Mouse (Mus musculus) mouse embryonic stem cell (cell line): ENCODE data around the gene Tamm41.

Experiments used
- in situ Hi-C, 2 experiments: fragments of 300-500 bp; cut with MboI; formaldehyde crosslinking; loops; 1 replicate in 1 of 2; 3 replicates in 1 of 2; pipeline ENCODE4 v1.14.3; 2019 to 2020; ENCODE audit warnings: low sequenced_read_pairs in 2 of 2, low pct_unique_long_range_greater_than_20kb in 1 of 2, mixed read lengths in 1 of 2; ENCODE audit not compliant: unreplicated experiment in 1 of 2

The Tamm41 gene

DNA sequence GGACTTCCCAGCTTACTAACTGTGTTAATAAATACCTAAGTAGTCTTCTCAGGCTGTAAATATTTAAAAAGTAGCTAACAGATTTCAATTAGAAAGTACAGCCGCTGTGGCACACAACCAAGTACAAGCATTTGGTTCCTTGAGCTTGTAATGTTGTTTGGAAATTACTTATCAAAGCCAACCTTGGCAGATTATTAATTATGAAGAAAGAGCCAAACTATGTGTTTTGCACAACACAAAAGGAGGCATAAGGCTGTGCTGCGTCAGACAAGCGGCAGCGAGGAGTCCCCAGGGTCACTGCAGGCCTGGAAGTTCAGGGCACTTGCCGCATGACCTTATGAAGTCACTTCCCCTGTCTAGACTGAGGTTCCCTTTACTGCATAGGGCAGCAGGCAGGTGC, 4.2 kb downstream of the Tamm41 start:
- in situ Hi-C loops: no loop called here

DNA sequence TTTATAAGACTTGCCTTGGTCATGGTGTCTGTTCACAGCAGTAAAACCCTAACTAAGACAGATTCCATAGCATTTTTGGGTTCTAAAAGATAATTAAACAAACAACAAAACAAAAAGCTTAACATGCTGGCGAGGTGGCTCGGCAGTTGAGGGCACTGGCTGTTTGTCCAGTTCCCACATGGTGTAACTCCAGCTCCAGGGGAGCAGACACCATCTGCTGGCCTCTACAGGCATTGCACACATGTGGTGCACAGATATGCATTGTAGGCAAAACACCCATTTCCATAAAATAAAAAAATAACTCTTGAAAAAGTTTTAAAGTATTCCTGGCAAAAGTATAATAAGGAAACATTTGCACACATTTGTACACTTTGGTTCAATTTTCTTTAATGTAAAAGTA, 7.6 kb downstream of the Tamm41 start:
- in situ Hi-C loops: no loop called here

DNA sequence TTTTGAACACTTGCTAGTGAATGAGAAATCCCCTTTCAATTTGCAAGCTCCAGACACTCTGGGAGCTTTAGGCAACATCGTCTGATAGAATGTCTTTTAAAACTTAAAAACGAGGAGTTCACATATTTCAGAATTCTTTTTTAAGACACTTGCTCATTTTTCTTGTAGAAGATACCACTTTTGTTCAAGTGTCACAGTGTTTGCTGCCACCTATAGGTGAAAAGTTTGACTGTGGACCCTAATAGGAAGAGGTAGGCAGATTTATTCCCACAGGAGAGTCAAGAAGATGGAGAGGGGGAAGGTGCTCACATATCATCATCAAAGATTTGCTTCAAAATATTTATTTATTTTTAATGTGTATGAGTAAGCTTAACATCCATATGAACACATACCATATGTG, 8.4 kb downstream of the Tamm41 start:
- in situ Hi-C loops: loop anchor here in 1 of 2 experiments (10.0 kb wide), 1 partner anchor 104 kb away; no protein-coding TSS in a partner anchor

DNA sequence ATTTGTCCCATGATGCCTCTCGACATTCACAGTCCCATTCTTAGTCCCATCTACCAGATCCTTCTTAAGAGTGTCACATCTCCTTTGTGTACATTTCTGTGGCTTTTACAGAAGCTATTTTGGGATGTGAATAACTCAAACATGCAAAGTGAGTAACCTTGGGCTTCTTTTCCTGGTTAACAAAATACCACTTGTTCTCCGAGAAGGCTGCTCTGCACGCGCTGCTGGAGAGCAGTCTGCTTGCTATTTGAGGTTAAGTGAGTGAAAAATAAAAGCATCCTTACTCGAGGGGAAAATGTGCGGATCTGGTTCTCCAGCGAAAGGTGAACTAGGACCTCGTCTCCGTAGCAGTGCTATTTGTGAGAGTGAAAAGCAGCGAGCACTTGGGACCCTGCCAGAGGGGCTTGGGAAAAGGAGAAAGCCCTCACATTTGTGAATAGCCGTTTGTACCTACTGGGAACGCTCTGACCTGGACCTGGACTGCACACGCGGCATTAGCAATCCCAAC, 10.1 kb downstream of the Tamm41 start:
- in situ Hi-C loops: loop anchor here in 1 of 2 experiments (10.0 kb wide), 1 partner anchor 103 kb away; no protein-coding TSS in a partner anchor

DNA sequence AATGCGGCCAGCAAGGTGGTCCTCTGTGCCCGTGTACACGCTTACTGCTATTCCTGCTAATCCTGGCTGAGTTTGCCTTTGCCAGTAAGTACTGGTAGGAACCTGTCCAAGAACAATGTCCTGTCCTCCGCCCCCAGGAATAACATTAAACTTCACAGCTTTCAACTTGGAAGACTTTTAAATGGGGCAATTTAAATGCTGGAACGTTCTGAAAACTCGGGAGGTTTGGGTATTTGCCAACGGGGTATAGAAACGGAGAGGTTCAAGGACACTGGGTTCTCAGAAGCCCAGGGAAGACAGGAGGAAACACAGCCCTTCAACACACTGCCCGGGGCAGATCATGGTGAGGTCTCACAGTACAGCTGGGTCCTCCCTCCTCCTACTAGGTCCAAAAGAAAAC, 14.8 kb downstream of the Tamm41 start:
- in situ Hi-C loops: loop anchor here in 1 of 2 experiments (10.0 kb wide), 1 partner anchor 98 kb away; no protein-coding TSS in a partner anchor

DNA sequence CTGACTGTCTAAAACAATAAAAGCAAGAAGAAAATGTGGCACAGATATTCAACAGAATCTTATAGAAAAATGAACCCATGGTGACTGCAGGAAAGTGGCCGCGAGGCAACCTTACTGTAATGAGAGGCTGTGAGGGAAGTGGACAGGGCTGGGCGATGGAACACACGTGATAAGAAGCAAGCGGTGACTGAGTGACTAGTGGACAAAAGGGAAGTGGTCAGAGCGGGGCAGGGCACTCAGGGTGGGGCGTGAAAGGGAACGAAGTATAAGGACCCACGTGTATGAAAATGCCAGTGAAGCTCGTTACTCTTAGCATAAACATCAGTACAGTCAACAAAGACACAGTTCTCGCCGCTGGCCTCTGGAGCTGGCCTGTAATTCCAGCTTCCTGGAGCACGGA, 22.2 kb downstream of the Tamm41 start:
- in situ Hi-C loops: no loop called here

DNA sequence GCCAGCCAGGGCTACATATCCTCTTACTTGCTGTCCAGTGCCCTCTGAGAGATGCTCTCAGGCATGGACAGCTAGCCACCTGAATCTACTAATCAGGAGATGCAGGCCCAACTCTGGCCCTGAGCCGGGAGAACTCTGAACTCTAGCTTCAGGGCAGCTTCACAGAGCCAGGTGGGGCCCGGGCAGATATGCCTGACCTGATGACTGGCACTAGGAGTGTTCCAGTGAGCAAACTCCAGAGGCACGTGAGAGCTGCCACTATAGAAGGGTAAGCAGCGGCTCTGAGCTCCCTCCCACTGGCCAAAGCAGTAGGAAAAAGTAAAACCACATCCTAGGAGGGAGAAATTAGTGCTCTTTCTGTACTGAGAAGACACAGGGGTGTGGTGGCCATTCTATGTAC, 24.1 kb downstream of the Tamm41 start:
- in situ Hi-C loops: loop anchor here in 1 of 2 experiments (5.0 kb wide), 1 partner anchor 81 kb away; no protein-coding TSS in a partner anchor

DNA sequence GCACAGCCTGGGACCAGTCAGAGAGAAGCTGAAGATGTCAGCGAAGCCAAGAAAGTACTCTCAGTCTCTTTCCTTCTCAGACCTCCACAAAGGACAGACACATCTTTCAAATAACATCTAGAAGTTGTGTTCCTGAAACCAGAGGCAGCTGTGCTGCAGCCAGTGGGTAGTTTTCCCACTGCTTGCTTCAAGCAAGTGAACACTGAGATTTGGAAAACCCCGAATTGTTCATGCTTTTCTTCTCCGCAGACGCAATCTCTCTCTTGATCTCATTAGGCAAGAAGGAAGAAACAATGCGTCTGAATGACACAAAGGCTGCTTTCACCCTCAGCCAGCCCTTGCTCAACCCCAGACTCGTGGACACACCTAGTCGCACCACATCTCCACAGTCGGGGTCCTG, 25.9 kb downstream of the Tamm41 start:
- in situ Hi-C loops: loop anchor here in 1 of 2 experiments (5.0 kb wide), 1 partner anchor 79 kb away; no protein-coding TSS in a partner anchor

DNA sequence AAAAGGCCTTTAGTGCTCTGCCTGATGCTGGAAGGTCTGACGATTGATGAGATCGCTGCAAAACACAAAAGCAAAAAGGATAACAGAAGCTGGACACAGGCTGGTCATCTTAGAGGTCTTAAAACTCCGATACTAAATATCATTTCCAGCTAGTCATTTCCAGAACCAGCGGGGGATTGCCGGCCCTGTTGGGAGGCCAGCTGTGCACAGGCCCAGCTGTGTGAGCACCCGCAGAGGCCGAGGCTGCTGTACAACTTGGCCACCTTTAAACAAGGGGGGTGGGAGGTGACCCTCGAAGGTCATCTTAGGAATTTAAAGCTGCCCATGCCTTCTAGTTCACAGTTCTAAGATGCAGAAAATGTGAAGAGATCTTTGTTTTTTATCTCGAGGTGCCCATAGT, 26.9 kb downstream of the Tamm41 start:
- in situ Hi-C loops: loop anchor here in 1 of 2 experiments (5.0 kb wide), 1 partner anchor 79 kb away; no protein-coding TSS in a partner anchor

DNA sequence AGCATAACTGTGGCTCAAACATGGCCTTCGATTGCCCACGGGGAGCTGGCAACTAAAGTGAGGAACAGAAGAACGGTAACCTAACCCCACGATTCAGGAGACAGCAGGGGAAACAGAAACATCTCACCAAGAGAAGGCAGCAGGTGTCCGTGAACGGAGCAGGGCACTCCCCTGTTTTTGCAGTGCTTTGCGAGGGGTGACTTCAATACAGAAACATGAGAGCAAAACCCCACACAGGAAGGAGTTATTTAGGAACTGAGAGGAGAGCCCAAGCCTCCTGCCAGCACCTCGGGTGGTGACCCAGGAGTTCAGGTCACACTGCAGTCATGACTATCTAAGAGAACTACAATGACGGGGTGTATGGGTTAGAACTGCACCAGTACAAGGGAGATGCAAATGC, 27.4 kb downstream of the Tamm41 start:
- in situ Hi-C loops: loop anchor here in 1 of 2 experiments (5.0 kb wide), 1 partner anchor 78 kb away; no protein-coding TSS in a partner anchor

DNA sequence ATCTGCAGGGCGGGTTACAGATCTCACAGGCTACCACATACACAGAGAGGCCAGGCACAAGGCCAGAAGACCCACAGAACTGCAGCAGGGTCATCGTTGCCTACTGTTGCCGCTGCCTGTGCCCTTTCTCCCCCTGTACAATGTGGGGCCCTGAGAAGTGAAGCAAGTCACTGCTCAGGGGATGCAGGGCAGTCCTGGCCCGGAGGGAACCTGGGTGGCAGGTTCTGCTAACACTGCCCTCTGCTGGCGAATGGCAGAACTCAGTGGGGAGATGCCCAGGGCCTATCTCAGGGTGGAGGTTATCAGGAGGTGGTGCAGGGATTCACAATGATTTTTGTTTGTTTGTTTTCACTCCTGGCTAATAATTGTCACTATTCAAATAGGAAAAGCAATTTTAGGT, 29.9 kb downstream of the Tamm41 start:
- in situ Hi-C loops: no loop called here

DNA sequence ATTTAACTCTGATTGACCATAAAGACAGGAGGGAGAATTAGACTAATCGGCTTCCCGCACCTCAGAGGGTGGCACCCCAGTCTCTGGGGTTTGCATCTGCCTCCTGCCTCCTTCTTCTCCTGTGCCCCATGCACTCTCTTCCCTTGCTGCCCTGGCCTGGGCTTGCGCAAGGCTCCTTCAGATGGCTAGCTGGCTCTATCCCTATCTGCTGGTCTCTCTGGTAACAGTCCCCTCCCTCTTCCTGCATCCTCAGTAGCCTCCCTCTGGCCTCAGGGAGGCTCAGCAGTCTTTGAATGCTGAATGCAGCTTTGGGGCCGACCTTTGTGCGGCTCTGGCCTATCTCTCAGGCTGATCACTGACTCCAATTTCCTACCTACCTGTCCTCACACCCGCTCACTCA, 30.7 kb downstream of the Tamm41 start:
- in situ Hi-C loops: no loop called here

DNA sequence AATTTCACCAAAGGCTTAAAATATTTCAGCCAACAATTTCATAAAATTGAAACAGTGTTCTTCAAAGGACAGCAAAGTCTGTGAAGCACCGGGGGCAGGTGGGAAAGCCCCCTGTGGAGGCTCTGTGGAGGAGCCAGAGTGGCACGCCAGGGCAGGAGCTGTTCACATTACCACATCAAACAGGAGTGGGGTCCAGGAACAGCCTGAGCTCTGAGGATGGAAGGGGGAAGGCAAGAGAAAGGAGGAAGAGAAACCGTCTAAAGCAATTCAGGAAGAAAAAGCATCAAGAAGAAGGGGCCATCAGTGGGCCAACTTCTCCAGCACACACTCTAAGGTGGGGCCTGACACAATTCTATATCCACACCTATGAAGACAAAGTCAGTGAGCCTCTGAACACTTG, 31.6 kb downstream of the Tamm41 start:
- in situ Hi-C loops: no loop called here

DNA sequence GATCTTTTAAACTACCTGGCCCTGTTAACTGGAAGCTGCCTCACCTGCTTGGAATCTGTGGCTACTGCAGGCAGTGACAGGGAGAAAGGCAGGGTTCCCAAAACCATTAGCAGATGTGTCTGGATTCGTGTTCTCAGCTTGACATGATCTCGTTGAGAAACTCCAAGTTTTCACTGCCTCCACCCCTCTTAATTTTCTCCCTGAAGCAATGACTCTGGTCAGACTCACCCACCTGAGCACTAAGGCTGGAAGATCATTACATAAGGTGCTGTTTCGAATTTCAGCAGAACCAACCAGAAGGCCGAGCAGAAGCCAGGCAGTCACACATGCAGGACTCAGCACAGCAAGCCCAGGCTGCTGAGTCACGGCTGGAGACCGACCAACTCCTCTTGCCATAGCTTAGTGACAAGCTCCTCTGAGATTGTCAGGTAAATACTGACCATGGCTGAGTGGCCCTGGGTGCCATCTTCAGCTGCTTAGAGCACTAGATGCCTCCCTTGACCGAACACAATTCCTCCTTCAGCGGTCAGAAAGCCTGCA, 32.3 kb downstream of the Tamm41 start:
- in situ Hi-C loops: no loop called here

DNA sequence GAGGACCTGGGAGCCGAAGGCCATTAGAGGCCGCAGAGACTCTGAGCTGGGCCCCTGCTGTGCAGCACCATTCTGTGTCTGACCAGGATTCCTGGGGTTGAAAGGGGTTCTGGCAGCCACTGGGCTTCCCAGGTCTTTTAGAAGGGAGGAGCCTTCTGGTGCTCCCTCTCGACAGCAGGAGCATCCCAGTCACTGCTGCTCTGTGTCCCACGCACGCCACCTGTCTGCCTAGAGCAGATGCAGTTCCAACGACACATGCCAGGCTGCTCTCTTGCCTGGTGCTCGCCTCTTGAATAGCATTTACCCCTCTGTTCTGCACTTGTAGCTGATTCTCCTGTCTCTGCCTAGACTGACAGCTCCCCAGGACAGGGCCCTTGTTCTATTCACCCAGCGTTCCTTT, 33.0 kb downstream of the Tamm41 start:
- in situ Hi-C loops: no loop called here

DNA sequence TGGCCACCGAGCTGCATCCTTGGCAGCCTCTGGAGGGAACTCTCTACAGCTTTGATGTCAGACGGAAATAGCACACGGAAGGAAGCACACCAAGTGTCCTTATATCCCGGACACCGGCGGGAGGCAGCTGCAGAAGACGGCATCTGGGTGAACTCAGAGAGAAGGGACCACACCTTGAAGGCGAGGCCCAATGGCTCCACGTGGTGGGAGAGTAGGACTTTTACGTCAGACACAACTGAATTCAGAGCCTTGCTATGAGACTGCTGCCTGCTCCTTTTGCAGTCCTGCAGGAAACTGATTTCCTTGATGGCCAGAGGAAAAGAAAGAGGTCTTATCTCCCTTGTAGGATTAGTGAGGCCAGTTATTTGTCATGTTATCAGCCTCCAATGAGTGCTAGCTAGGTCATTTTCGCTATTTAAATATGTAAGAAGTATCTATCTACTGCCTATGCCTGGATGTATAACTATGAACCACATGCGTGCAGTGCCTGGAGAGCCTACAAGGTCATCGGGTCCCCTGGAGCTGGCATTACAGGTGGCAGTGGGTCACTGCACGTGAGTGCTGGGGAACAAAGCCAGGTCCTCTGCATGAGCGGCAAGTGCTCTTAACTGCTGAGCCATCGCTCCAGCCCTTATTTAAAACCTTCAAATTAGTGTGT, 39.2 kb downstream of the Tamm41 start:
- in situ Hi-C loops: no loop called here

DNA sequence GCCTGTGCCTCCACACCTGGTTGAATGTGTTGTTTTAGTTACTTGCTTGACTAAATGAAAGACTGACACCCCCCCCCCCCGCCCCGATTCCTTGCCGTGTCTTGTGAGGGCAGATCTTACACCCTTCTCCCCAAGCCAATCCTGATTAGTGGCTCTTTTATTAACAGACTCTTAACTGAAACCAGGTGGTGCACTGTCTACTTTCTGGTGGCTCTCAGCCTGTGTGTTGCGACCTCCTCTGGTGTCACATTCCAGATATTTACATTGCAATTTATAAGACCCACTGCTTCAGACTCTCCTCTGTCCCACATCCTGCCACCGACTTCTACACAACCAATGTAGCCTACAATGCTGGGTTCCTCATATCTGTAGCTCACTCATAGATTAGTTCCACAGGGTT, 40.2 kb downstream of the Tamm41 start:
- in situ Hi-C loops: no loop called here

DNA sequence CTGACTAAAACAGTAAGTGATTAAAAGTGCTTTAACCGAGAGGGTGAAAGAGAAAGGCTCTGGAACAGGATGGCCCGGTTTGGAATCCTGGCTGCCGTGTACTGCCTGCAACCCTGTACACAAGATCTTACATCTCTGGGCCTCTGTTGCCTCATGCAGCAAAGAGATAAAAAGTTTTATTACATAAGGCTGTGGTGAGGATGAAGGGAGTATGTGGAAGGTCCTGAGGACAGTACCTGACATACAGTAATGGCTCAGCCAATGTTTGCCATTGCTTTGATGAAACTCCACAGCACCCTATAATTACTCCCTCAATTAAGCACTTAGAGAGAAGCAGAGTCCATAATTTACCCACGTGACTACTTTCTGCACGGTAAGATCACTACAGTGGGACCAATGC, 40.8 kb downstream of the Tamm41 start:
- in situ Hi-C loops: no loop called here

DNA sequence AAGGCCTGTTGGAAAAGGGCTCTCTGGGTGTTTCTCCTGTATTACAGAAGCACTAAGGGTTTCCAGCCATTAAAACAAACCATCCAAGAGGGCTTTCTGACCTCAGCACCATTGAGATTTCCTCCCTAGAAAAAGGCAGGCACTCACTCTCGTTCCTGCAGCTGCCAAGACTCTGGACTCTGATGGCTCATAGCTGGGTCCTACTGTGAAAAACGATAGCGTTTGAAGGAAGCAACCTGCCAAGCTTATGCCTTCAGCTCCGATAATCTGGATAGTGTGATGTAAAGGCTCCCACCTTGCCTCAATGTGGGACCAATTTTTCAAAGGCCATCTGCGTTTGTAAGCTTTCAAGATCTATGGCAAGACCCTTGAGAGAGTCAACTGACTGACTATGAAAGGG, 43.6 kb downstream of the Tamm41 start:
- in situ Hi-C loops: no loop called here

DNA sequence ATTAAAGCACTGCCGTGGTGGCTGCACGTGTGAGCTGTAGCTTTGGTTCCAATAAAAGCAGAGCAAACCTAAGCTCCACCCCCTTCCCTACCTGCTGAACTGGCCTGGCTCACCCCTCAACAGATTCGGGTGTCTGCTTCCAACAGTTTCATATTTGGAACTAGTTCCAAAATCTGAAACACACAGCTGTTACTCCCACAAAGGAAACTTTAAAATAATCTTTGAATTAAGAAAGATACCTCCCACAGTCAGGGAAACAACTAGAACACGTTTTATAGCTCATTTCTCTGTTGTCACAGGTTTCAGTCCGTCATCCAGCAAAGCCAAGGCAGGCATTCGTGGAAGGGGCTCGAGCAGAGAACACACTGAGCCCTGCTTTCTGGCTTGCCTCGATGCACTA, 44.0 kb downstream of the Tamm41 start:
- in situ Hi-C loops: no loop called here
